Mouse (Mus musculus) monocyte, adult 5-6 weeks (primary cell): ENCODE measurements around the gene Tpp1. TPM values are rescaled to one million over a fixed set of nuclear protein-coding genes. Genes with fewer than 3 reads are reported as not detected.
"Not testable (repeated sequence)": the region's sequence is repeated elsewhere in the genome, so short reads cannot be mapped to it uniquely, and the experiment has no call there.

Experiments used
- ATAC-seq: fragments of 153-309, 156-312 bp; replicated peaks from 2 replicates; pipeline ENCODE4 v1.8.0; 2017; ENCODE audit warnings: mild to moderate bottlenecking; ENCODE audit not compliant: low TSS enrichment, insufficient number of reproducible peaks, severe bottlenecking, poor library complexity, low FRiP score
- total RNA-seq: library from RNA; stranded (forward); fragments of 200-1000, 200-491, 200-594 nt; gene quantifications from 3 replicates; pipeline ENCODE4 v1.2.3, GENCODE M21; 2017

Gene Tpp1
- total RNA-seq, 1 experiment from 2014 or later = 13.5 TPM

GRCm38 (mm10) chr7:105767729-105768165 is 15.7 kb upstream of the Tpp1 start:
- ATAC-seq = 0 out of 2 replicates have a peak, but pooled peaks have one; percentile 27

- no peak for ATAC-seq
Measured at GRCm38 (mm10) chr7:105764331-105764730, 12.3 kb upstream of the Tpp1 start.

GRCm38 (mm10) chr7:105762517-105763270 is 10.7 kb upstream of the Tpp1 start:
- no peak for ATAC-seq

- ATAC-seq = no peak
Measured at GRCm38 (mm10) chr7:105761813-105762484, 9.9 kb upstream of the Tpp1 start.

GRCm38 (mm10) chr7:105753281-105753680 is 1.2 kb upstream of the Tpp1 start:
- ATAC-seq = no peak

- ATAC-seq = no peak
Measured at GRCm38 (mm10) chr7:105752716-105753115, 681 bp upstream of the Tpp1 start.

- no peak for ATAC-seq
Measured at GRCm38 (mm10) chr7:105747776-105748175, 4.3 kb downstream of the Tpp1 start.

- peak; percentile 95 for ATAC-seq
Measured at GRCm38 (mm10) chr7:105743926-105744590, 8.0 kb downstream of the Tpp1 start, which contains the start of gene Taf10. Gene Taf10 (minus strand): TSS chr7:105744361.

GRCm38 (mm10) chr7:105743246-105743925 is 8.6 kb downstream of the Tpp1 start:
- not testable (repeated sequence) for ATAC-seq

GRCm38 (mm10) chr7:105742539-105743215 is 9.4 kb downstream of the Tpp1 start:
- ATAC-seq = not testable (repeated sequence)

GRCm38 (mm10) chr7:105741978-105742377 is 10.1 kb downstream of the Tpp1 start:
- no peak for ATAC-seq

- no peak for ATAC-seq
Measured at GRCm38 (mm10) chr7:105740851-105741250, 11.2 kb downstream of the Tpp1 start.

- no peak for ATAC-seq
Measured at GRCm38 (mm10) chr7:105740089-105740795, 11.8 kb downstream of the Tpp1 start.

- ATAC-seq = no peak
Measured at GRCm38 (mm10) chr7:105738948-105739347, 13.1 kb downstream of the Tpp1 start.

GRCm38 (mm10) chr7:105738286-105738685 is 13.7 kb downstream of the Tpp1 start:
- ATAC-seq = no peak

GRCm38 (mm10) chr7:105737648-105738047 is 14.4 kb downstream of the Tpp1 start:
- ATAC-seq = no peak

GRCm38 (mm10) chr7:105736911-105737521 is 15.0 kb downstream of the Tpp1 start, which contains the start of gene Rrp8:
Gene Rrp8 (minus strand): TSS chr7:105737385.
- no peak; the same call in 1 of the 2 replicates for ATAC-seq
